Mouse (Mus musculus): Measurements from ENCODE around the gene Rfx1. TPM values are rescaled to one million over a fixed set of nuclear protein-coding genes. Genes with fewer than 3 reads are reported as not detected.

Gene Rfx1
- polyA plus RNA-seq, 1 experiment = 83.0 TPM

- TF ChIP-seq CTCF (IDR thresholded peaks at IDR 0.05; ENCODE audit: control insufficient read depth, insufficient read depth, insufficient replicate concordance, low read depth, low read length) = no peak
- TF ChIP-seq POLR2A (IDR thresholded peaks at IDR 0.05; ENCODE audit: control insufficient read depth, low read depth, low read length) = no peak
- H3K27ac ChIP-seq (ENCODE audit: control insufficient read depth, insufficient read depth, low read depth, low read length) = no peak overlapping the region
- peaks cover 28% of the 10 kb centered on the region for H3K4me1 ChIP-seq (ENCODE audit: control insufficient read depth, insufficient read depth, low read length)
These were observed 6.8 kb downstream of the Rfx1 start for GRCm38 (mm10) chr8:84073230-84073976.

DNA sequence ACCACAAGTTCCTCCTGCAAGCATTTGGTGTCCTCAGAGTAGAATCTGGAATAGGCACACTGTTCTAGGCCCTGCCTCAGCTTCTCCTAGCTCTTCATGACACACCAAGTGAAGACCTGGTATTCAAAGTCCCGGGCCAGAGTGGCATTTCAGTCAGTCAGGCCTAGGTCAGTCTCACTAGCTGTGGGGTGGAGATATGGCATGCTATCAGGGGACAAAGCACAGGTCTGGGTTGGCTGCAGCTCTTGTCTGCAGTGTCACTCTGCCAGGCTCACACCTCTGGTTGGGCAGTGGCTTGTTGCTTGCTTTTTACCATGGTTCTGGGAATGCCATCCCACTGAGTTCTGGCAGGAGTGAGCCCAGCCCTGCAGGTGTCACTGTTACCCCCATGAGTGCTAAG is 9.8 kb downstream of the Rfx1 start:
- Histone ChIP-seq H3K27me3 (ENCODE audit: control insufficient read depth, insufficient read depth, low read length) (no peaks in the 10 kb centered on the region), H3K36me3 (ENCODE audit: control insufficient read depth, insufficient read depth, low read length) (no peaks in the 10 kb centered on the region), H3K4me3 (ENCODE audit: control insufficient read depth, low read depth, low read length) (no peak overlapping the region), H3K4me1 (ENCODE audit: control insufficient read depth, insufficient read depth, low read length) (peaks cover 11% of the 10 kb centered on the region), H3K27ac (ENCODE audit: control insufficient read depth, insufficient read depth, low read depth, low read length) (no peak overlapping the region)
- no peak for TF ChIP-seq POLR2A (IDR thresholded peaks at IDR 0.05; ENCODE audit: control insufficient read depth, low read depth, low read length)
- TF ChIP-seq CTCF (IDR thresholded peaks at IDR 0.05; ENCODE audit: control insufficient read depth, insufficient read depth, insufficient replicate concordance, low read depth, low read length) = no peak

More at GRCm38 (mm10) chr8:84073230-84073976, 6.8 kb downstream of the Rfx1 start:
- Histone ChIP-seq H3K4me3 (ENCODE audit: control insufficient read depth, low read depth, low read length) (no peak overlapping the region), H3K36me3 (ENCODE audit: control insufficient read depth, insufficient read depth, low read length) (no peaks in the 10 kb centered on the region), H3K27me3 (ENCODE audit: control insufficient read depth, insufficient read depth, low read length) (no peaks in the 10 kb centered on the region)

- no peak for TF ChIP-seq POLR2A (IDR thresholded peaks at IDR 0.05; ENCODE audit: control insufficient read depth, low read depth, low read length)
- no peak for TF ChIP-seq CTCF (IDR thresholded peaks at IDR 0.05; ENCODE audit: control insufficient read depth, insufficient read depth, insufficient replicate concordance, low read depth, low read length)
- Histone ChIP-seq H3K27ac (ENCODE audit: control insufficient read depth, insufficient read depth, low read depth, low read length) (no peak overlapping the region), H3K36me3 (ENCODE audit: control insufficient read depth, insufficient read depth, low read length) (no peaks in the 10 kb centered on the region), H3K27me3 (ENCODE audit: control insufficient read depth, insufficient read depth, low read length) (no peaks in the 10 kb centered on the region), H3K4me1 (ENCODE audit: control insufficient read depth, insufficient read depth, low read length) (peaks cover 7% of the 10 kb centered on the region), H3K4me3 (ENCODE audit: control insufficient read depth, low read depth, low read length) (no peak overlapping the region)
These were observed 10.2 kb downstream of the Rfx1 start for GRCm38 (mm10) chr8:84076849-84077248.

DNA sequence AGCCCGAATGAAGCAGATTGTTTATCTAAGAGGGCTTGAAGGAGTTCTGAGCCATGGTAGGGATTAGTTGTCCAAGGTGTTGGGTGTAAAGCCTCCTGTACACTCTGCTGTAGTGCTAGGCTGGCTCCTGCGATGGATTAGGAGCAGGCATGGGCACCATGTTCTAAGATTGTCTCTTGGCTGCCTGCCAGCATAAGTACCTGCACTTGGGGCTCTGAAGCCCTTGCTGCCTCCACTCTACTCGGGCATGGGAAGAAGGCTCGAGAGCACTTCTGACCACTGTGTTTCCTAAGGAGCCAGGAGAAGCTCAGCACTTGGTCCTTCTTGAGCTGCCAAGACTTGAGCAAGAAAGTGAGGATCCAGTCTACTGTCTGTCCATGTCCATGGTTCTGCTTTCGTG is 12.6 kb downstream of the Rfx1 start:
- TF ChIP-seq POLR2A (IDR thresholded peaks at IDR 0.05; ENCODE audit: control insufficient read depth, low read depth, low read length) = no peak
- no peak for TF ChIP-seq CTCF (IDR thresholded peaks at IDR 0.05; ENCODE audit: control insufficient read depth, insufficient read depth, insufficient replicate concordance, low read depth, low read length)
- Histone ChIP-seq H3K36me3 (ENCODE audit: control insufficient read depth, insufficient read depth, low read length) (no peaks in the 10 kb centered on the region), H3K27me3 (ENCODE audit: control insufficient read depth, insufficient read depth, low read length) (no peaks in the 10 kb centered on the region), H3K4me1 (ENCODE audit: control insufficient read depth, insufficient read depth, low read length) (peaks cover 2% of the 10 kb centered on the region; the same call in 1 of the 2 replicates), H3K4me3 (ENCODE audit: control insufficient read depth, low read depth, low read length) (no peak overlapping the region), H3K27ac (ENCODE audit: control insufficient read depth, insufficient read depth, low read depth, low read length) (no peak overlapping the region)

DNA sequence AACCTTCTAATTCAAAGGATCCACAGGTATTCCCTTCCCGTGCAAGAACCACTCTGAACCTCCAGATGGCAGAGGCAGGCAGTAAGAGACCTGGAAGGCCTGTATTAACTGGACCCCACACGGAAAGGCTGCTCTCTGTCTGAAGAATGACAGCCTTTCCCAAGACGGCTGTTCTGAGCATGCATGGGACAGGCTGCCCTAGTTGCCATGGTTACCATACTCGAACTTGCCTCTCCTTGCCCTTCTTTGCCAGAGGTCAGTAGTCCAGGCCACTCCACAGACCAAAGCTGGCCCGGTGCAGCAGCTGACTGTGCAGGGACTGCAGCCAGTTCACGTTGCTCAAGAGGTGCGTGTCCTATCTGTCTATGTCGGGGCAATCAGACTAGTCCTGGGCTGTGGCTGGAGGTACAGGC is 17.2 kb downstream of the Rfx1 start:
- TF ChIP-seq CTCF (IDR thresholded peaks at IDR 0.05; ENCODE audit: control insufficient read depth, insufficient read depth, insufficient replicate concordance, low read depth, low read length) (no peak), POLR2A (IDR thresholded peaks at IDR 0.05; ENCODE audit: control insufficient read depth, low read depth, low read length) (no peak)
- H3K27me3 ChIP-seq (ENCODE audit: control insufficient read depth, insufficient read depth, low read length) = no peaks in the 10 kb centered on the region
- no peak overlapping the region for H3K4me3 ChIP-seq (ENCODE audit: control insufficient read depth, low read depth, low read length)
- H3K36me3 ChIP-seq (ENCODE audit: control insufficient read depth, insufficient read depth, low read length) = no peaks in the 10 kb centered on the region
- H3K27ac ChIP-seq (ENCODE audit: control insufficient read depth, insufficient read depth, low read depth, low read length) = no peak overlapping the region
- H3K4me1 ChIP-seq (ENCODE audit: control insufficient read depth, insufficient read depth, low read length) = peaks cover 6% of the 10 kb centered on the region

DNA sequence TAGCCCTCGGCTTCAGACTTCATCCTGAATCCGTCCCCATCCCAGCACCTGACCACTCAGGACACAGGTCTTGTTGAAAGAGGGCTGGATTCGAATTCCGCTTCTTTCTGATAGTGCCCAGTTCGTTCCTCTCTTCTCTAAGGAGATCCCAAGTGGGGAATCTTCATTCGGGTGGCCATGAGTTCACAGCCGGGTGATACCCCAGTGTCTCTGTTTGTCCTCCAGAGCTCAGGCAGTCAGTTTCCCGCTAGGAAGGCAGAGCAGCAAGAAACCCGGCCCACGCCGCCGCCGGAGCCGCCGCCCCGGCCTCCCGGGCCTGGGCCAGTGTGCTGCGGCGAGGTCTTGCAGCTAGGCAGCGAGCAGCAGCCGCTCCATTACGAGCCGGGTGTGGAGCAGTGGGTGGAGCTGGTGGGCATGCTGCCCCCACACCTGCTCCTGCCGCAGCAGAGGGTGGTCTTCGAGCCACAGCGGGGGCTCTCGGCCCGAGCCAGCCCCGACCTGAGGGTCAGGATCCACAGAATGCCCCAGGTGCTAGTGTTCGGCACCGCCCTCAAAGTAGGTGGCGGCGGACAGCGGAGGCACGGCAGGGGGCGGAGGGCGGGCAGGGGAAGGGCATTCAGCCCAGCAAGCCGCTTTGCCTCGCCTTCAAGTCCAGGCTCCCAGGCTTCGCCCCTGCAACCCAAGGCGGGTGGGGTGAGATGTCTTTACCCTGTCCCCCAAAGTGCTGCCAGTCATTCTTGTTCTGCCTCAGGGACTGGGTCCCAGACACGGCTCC is 17.9 kb downstream of the Rfx1 start:
- no peak overlapping the region for H3K27ac ChIP-seq (ENCODE audit: control insufficient read depth, insufficient read depth, low read depth, low read length)
- TF ChIP-seq POLR2A (IDR thresholded peaks at IDR 0.05; ENCODE audit: control insufficient read depth, low read depth, low read length) (no peak), CTCF (IDR thresholded peaks at IDR 0.05; ENCODE audit: control insufficient read depth, insufficient read depth, insufficient replicate concordance, low read depth, low read length) (no peak)
- no peaks in the 10 kb centered on the region for H3K36me3 ChIP-seq (ENCODE audit: control insufficient read depth, insufficient read depth, low read length)
- H3K27me3 ChIP-seq (ENCODE audit: control insufficient read depth, insufficient read depth, low read length) = no peaks in the 10 kb centered on the region
- H3K4me3 ChIP-seq (ENCODE audit: control insufficient read depth, low read depth, low read length) = no peak overlapping the region; the same call in 1 of the 2 replicates
- peaks cover 6% of the 10 kb centered on the region for H3K4me1 ChIP-seq (ENCODE audit: control insufficient read depth, insufficient read depth, low read length)

- TF ChIP-seq CTCF (IDR thresholded peaks at IDR 0.05; ENCODE audit: control insufficient read depth, insufficient read depth, insufficient replicate concordance, low read depth, low read length) (no peak), POLR2A (IDR thresholded peaks at IDR 0.05; ENCODE audit: control insufficient read depth, low read depth, low read length) (no peak)
- H3K4me3 ChIP-seq (ENCODE audit: control insufficient read depth, low read depth, low read length) = no peak overlapping the region
- H3K36me3 ChIP-seq (ENCODE audit: control insufficient read depth, insufficient read depth, low read length) = no peaks in the 10 kb centered on the region
These were observed 20.5 kb downstream of the Rfx1 start for GRCm38 (mm10) chr8:84087156-84087555.

More at GRCm38 (mm10) chr8:84087156-84087555, 20.5 kb downstream of the Rfx1 start:
- Histone ChIP-seq H3K27ac (ENCODE audit: control insufficient read depth, insufficient read depth, low read depth, low read length) (no peak overlapping the region), H3K4me1 (ENCODE audit: control insufficient read depth, insufficient read depth, low read length) (peaks cover 6% of the 10 kb centered on the region), H3K27me3 (ENCODE audit: control insufficient read depth, insufficient read depth, low read length) (no peaks in the 10 kb centered on the region)

All from testis, adult 2 months (tissue).